Mouse (Mus musculus) liver, embryonic 14.5 days (tissue): ENCODE measurements around the gene Klc3. TPM values are rescaled to one million over a fixed set of nuclear protein-coding genes. Genes with fewer than 3 reads are reported as not detected.

Experiments
- ATAC-seq: fragments of 200-750 bp; cut with Nextera tagmentation; 2 replicates; pipeline ENCODE4 v1.8.0; 2017; ENCODE audit warnings: moderate number of reproducible peaks, mild to moderate bottlenecking, moderate library complexity; ENCODE audit not compliant: insufficient read depth
- DNase-seq, 3 experiments: peaks; one replicate each; pipeline ENCODE4 v3.0.0-alpha.2; 2012 to 2013; ENCODE audit warnings: low read depth in 3 of 3, low spot score in 3 of 3
- H3K27ac ChIP-seq: fragments of 300-500 bp; sonication (generic); 2 replicates; pipeline ENCODE4 v1.5.1; 2014; ENCODE audit warnings: moderate library complexity, mild to moderate bottlenecking, control low read depth, inconsistent platforms
- H3K27me3 ChIP-seq: fragments of 300-500 bp; sonication (generic); 2 replicates; pipeline ENCODE4 v1.6.1; 2014; ENCODE audit warnings: mild to moderate bottlenecking, low read length, moderate library complexity; ENCODE audit not compliant: control insufficient read depth, insufficient read depth
- H3K36me3 ChIP-seq: fragments of 300-500 bp; sonication (generic); replicated peaks from 2 replicates; pipeline ENCODE4 v1.6.1; 2014; ENCODE audit warnings: low read depth; ENCODE audit not compliant: control insufficient read depth, insufficient read depth
- H3K4me1 ChIP-seq, 2 experiments: fragments of 200-500 bp in 1 of 2; fragments of 300-500 bp in 1 of 2; sonication (generic) in 1 of 2; replicated peaks; 2 replicates each; pipeline ENCODE4 v1.6.1; 2012 to 2014; ENCODE audit warnings: antibody characterized with exemption in 1 of 2, inconsistent platforms in 1 of 2, low read length in 1 of 2; ENCODE audit not compliant: control insufficient read depth in 2 of 2, insufficient read depth in 2 of 2
- H3K4me2 ChIP-seq: fragments of 300-500 bp; sonication (generic); 2 replicates; pipeline ENCODE4 v1.6.1; 2014; ENCODE audit warnings: low read depth, mild to moderate bottlenecking, control low read depth, moderate library complexity
- H3K4me3 ChIP-seq, 2 experiments: fragments of 200-500 bp in 1 of 2; fragments of 300-500 bp in 1 of 2; sonication (generic) in 1 of 2; 2 replicates each; pipeline ENCODE4 v1.5.1; 2012 to 2014; ENCODE audit warnings: low read depth in 2 of 2, low read length in 2 of 2, mild to moderate bottlenecking in 2 of 2, control low read depth in 1 of 2, inconsistent platforms in 1 of 2, moderate library complexity in 1 of 2; ENCODE audit not compliant: insufficient read depth in 1 of 2
- H3K9ac ChIP-seq: fragments of 300-500 bp; sonication (generic); replicated peaks from 2 replicates; pipeline ENCODE4 v1.6.1; 2014; ENCODE audit warnings: mild to moderate bottlenecking, control low read depth, moderate library complexity
- H3K9me3 ChIP-seq: fragments of 300-500 bp; sonication (generic); 2 replicates; pipeline ENCODE4 v1.6.1; 2016; ENCODE audit warnings: low read length, mixed read lengths; ENCODE audit not compliant: control insufficient read depth
- CTCF ChIP-seq: IDR thresholded peaks from 2 replicates; pipeline ENCODE4 v1.5.1; 2016; ENCODE audit warnings: antibody characterized with exemption, low read depth, control low read depth
- EP300 ChIP-seq: IDR thresholded peaks from 2 replicates; pipeline ENCODE4 v1.6.1; 2016; ENCODE audit warnings: antibody characterized with exemption, low read depth
- WGBS: fragments of 180-500 bp; shearing (Covaris S2); extraction: QIAGEN DNeasy Blood & Tissue Kit; methylation state at CpG from one replicate; pipeline ENCODE4 v1.1.7; 2014; ENCODE audit not compliant: insufficient replicate concordance; 5-methylcytosine and 5-hydroxymethylcytosine counted together
- polyA plus RNA-seq, 2 experiments: library from polyadenylated mRNA; depleted of rRNA in 1 of 2; stranded (reverse) in 1 of 2; unstranded in 1 of 2; fragments of >200 nt; fragmentation: Nextera tagmentation in 1 of 2; extraction: Ambion mirVana in 1 of 2; gene quantifications; 2 replicates each; pipeline versions ENCODE4 v1.2.1 to v1.2.3; 2012 to 2014

The Klc3 gene
- polyA plus RNA-seq, 2 experiments = 0.13 to 0.21 TPM

GRCm38 (mm10) chr7:19375368-19375767 lies 28.5 kb downstream of the Klc3 start:
- no peak for TF ChIP-seq CTCF
- TF ChIP-seq EP300 = no peak
- 71% methylated on average over 18 of the region's 18 CpGs for WGBS
- H3K4me2 ChIP-seq = no peak overlapping the region
- no peaks in the 10 kb centered on the region for H3K36me3 ChIP-seq
- ATAC-seq = no peak
- no peaks in the 10 kb centered on the region for H3K27me3 ChIP-seq
- no peak for DNase-seq
- no peaks in the 10 kb centered on the region for H3K9me3 ChIP-seq
- no peak overlapping the region for H3K4me3 ChIP-seq
- H3K9ac ChIP-seq = no peak overlapping the region
- no peaks in the 10 kb centered on the region for H3K4me1 ChIP-seq
- H3K27ac ChIP-seq = no peak overlapping the region

- Histone ChIP-seq H3K27me3 (peaks cover 5% of the 10 kb centered on the region), H3K27ac (no peak overlapping the region), H3K9me3 (no peaks in the 10 kb centered on the region), H3K4me2 (no peak overlapping the region), H3K36me3 (no peaks in the 10 kb centered on the region), H3K4me1 (no peaks in the 10 kb centered on the region), H3K9ac (no peak overlapping the region), H3K4me3 (no peak overlapping the region)
- ATAC-seq (no peak), DNase-seq (no peak)
- no peak for TF ChIP-seq EP300
- TF ChIP-seq CTCF = no peak
- 65% methylated on average over 2 of the region's 2 CpGs for WGBS
These were observed 30.5 kb downstream of the Klc3 start for GRCm38 (mm10) chr7:19373367-19373766.

GRCm38 (mm10) chr7:19369823-19370425 lies 34.0 kb downstream of the Klc3 start:
- Histone ChIP-seq H3K9ac (0 out of 2 replicates have a peak overlapping the region, but pooled peaks have one; percentile 7), H3K27me3 (peaks cover 5% of the 10 kb centered on the region), H3K27ac (no peak overlapping the region), H3K9me3 (no peaks in the 10 kb centered on the region), H3K4me2 (peak overlapping the region; percentile 57), H3K4me3 (peak overlapping the region in 1 of 2 experiments; percentile 25; a peak in 1 of 4 replicates), H3K4me1 (no peaks in the 10 kb centered on the region), H3K36me3 (no peaks in the 10 kb centered on the region)
- TF ChIP-seq CTCF (peak; percentile 85), EP300 (no peak)
- DNase-seq = no peak
- WGBS = 13% methylated on average over 46 of the region's 46 CpGs
- peak; percentile 40; the same call in 1 of the 2 replicates for ATAC-seq

GRCm38 (mm10) chr7:19368380-19368779 lies 35.5 kb downstream of the Klc3 start:
- Histone ChIP-seq H3K36me3 (no peaks in the 10 kb centered on the region), H3K4me1 (no peaks in the 10 kb centered on the region), H3K4me2 (no peak overlapping the region), H3K4me3 (no peak overlapping the region), H3K27me3 (peaks cover 5% of the 10 kb centered on the region), H3K9me3 (no peaks in the 10 kb centered on the region), H3K27ac (no peak overlapping the region), H3K9ac (no peak overlapping the region)
- 18% methylated on average over 16 of the region's 16 CpGs for WGBS
- DNase-seq (no peak), ATAC-seq (no peak)
- TF ChIP-seq EP300 (no peak), CTCF (no peak)

GRCm38 (mm10) chr7:19365376-19365775 lies 38.5 kb downstream of the Klc3 start:
- peaks cover 5% of the 10 kb centered on the region for H3K27me3 ChIP-seq
- H3K4me2 ChIP-seq = no peak overlapping the region
- no peaks in the 10 kb centered on the region for H3K9me3 ChIP-seq
- WGBS = 50% methylated on average over 4 of the region's 4 CpGs
- no peaks in the 10 kb centered on the region for H3K36me3 ChIP-seq
- TF ChIP-seq EP300 (no peak), CTCF (no peak)
- no peak overlapping the region for H3K4me3 ChIP-seq
- H3K9ac ChIP-seq = no peak overlapping the region
- H3K4me1 ChIP-seq = peaks cover 15 to 16% of the 10 kb centered on the region in 2 experiments
- no peak overlapping the region for H3K27ac ChIP-seq
- ATAC-seq = no peak
- DNase-seq = no peak
